15 mouse cellular contexts compared by ENCODE assay signal in genomic region chr10:98660747-98661146, GRCm38 (mm10).
DNase-seq lines count a peak whose midpoint lies in the region; ATAC-seq lines count a peak whose summit lies in the region.
"Had no signal": no experiment of that assay in that cellular context is flagged by ENCODE, and none has a peak within 500 bp of the region (broad histone marks: within the 10 kb centered on the region; RNA-seq: fewer than 3 reads in every experiment).

No protein-coding gene starts in this region.

- H3K4me3 ChIP-seq in heart, embryonic 11.5 days (ENCODE audit: low read depth, low read length), result no peak overlapping the region
- H3K4me3 ChIP-seq in heart, embryonic 14.5 days (ENCODE audit: control insufficient read depth in 1 of 2, insufficient read depth in 1 of 2, low read depth in 1 of 2, low read length in 2 of 2), result no peak overlapping the region
- no peak overlapping the region for H3K4me3 ChIP-seq in stomach, embryonic 16.5 days (replicated peaks; ENCODE audit: low read length)
- no peak overlapping the region for H3K4me3 ChIP-seq in neural tube, embryonic 15.5 days (replicated peaks)
- H3K4me3 ChIP-seq: heart, embryonic 15.5 days; midbrain, embryonic 13.5 days had no signal

- H3K27me3 ChIP-seq in heart, embryonic 11.5 days (ENCODE audit: control insufficient read depth, insufficient read depth, low read length), result no peaks in the 10 kb centered on the region
- no peaks in the 10 kb centered on the region for H3K27me3 ChIP-seq in heart, embryonic 14.5 days (ENCODE audit: control insufficient read depth, insufficient read depth, low read length)
- no peaks in the 10 kb centered on the region for H3K27me3 ChIP-seq in stomach, embryonic 16.5 days (ENCODE audit: control insufficient read depth, insufficient read depth, low read length)
- H3K27me3 ChIP-seq in neural tube, embryonic 15.5 days (replicated peaks), result no peaks in the 10 kb centered on the region
- H3K27me3 ChIP-seq: heart, embryonic 15.5 days; midbrain, embryonic 13.5 days had no signal

- H3K9ac ChIP-seq in heart, embryonic 11.5 days (ENCODE audit: low read depth, low read length), result no peak overlapping the region
- H3K9ac ChIP-seq in heart, embryonic 14.5 days (ENCODE audit: low read length), result no peak overlapping the region
- H3K9ac ChIP-seq in stomach, embryonic 16.5 days (ENCODE audit: low read length), result no peak overlapping the region
- no peak overlapping the region for H3K9ac ChIP-seq in neural tube, embryonic 15.5 days (replicated peaks)
- H3K9ac ChIP-seq: heart, embryonic 15.5 days; midbrain, embryonic 13.5 days had no signal

- no peaks in the 10 kb centered on the region for H3K4me1 ChIP-seq in heart, embryonic 11.5 days (ENCODE audit: control insufficient read depth, insufficient read depth, low read length)
- H3K4me1 ChIP-seq in heart, embryonic 14.5 days (ENCODE audit: control insufficient read depth in 2 of 2, insufficient read depth in 2 of 2, low read length in 2 of 2), result no peaks in the 10 kb centered on the region
- H3K4me1 ChIP-seq in stomach, embryonic 16.5 days (ENCODE audit: control insufficient read depth, insufficient read depth, low read length), result peaks cover 5% of the 10 kb centered on the region; the same call in 1 of the 2 replicates
- no peaks in the 10 kb centered on the region for H3K4me1 ChIP-seq in neural tube, embryonic 15.5 days
- H3K4me1 ChIP-seq: midbrain, embryonic 13.5 days had no signal

- DNase-seq in heart, adult 8-10 months (ENCODE audit: low spot score), result peak; percentile 68
- peak; percentile 11 for DNase-seq in ovary, postnatal 14 days (ENCODE audit: low spot score)
- no peak for DNase-seq in ovary, postnatal 10 days (ENCODE audit: low spot score)
- DNase-seq in spleen, postnatal 10 days (ENCODE audit: low spot score in 2 of 2), result no peak
- DNase-seq: cerebellum, adult 18-20 months; kidney, postnatal 25 days; thymus, postnatal 25 days had no signal

- H3K36me3 ChIP-seq in heart, embryonic 11.5 days (ENCODE audit: control insufficient read depth, insufficient read depth, low read length), result no peaks in the 10 kb centered on the region
- no peaks in the 10 kb centered on the region for H3K36me3 ChIP-seq in heart, embryonic 14.5 days (ENCODE audit: control insufficient read depth, insufficient read depth, low read length)
- H3K36me3 ChIP-seq in stomach, embryonic 16.5 days (ENCODE audit: control insufficient read depth, insufficient read depth, low read length), result no peaks in the 10 kb centered on the region
- no peaks in the 10 kb centered on the region for H3K36me3 ChIP-seq in neural tube, embryonic 15.5 days
- H3K36me3 ChIP-seq: heart, embryonic 15.5 days; midbrain, embryonic 13.5 days had no signal

- no peaks in the 10 kb centered on the region for H3K9me3 ChIP-seq in heart, embryonic 11.5 days (replicated peaks; ENCODE audit: control insufficient read depth, low read length)
- no peaks in the 10 kb centered on the region for H3K9me3 ChIP-seq in heart, embryonic 14.5 days (ENCODE audit: control insufficient read depth, low read length)
- no peaks in the 10 kb centered on the region for H3K9me3 ChIP-seq in stomach, embryonic 16.5 days (replicated peaks; ENCODE audit: control insufficient read depth, low read length)
- no peaks in the 10 kb centered on the region for H3K9me3 ChIP-seq in neural tube, embryonic 15.5 days (replicated peaks)
- H3K9me3 ChIP-seq: heart, embryonic 15.5 days; midbrain, embryonic 13.5 days had no signal

- H3K27ac ChIP-seq in heart, embryonic 11.5 days (ENCODE audit: low read depth, low read length), result no peak overlapping the region
- no peak overlapping the region for H3K27ac ChIP-seq in heart, embryonic 14.5 days (replicated peaks in 1 of 2; ENCODE audit: control insufficient read depth in 1 of 2, insufficient read depth in 1 of 2, low read depth in 2 of 2, low read length in 2 of 2)
- H3K27ac ChIP-seq in stomach, embryonic 16.5 days (ENCODE audit: low read length), result no peak overlapping the region
- no peak overlapping the region for H3K27ac ChIP-seq in neural tube, embryonic 15.5 days (replicated peaks)
- H3K27ac ChIP-seq: heart, embryonic 15.5 days; midbrain, embryonic 13.5 days had no signal

- WGBS in heart, embryonic 11.5 days (ENCODE audit: insufficient replicate concordance), result 33% methylated on average over 1 of the region's 1 CpGs
- whole genome bisulfite sequencing in heart, embryonic 14.5 days, result 45% methylated on average over 1 of the region's 1 CpGs
- WGBS in stomach, embryonic 16.5 days, result 26% methylated on average over 1 of the region's 1 CpGs
- WGBS in neural tube, embryonic 15.5 days, result 75% methylated on average over 1 of the region's 1 CpGs

- no peak for ATAC-seq in heart, embryonic 11.5 days (replicated peaks; ENCODE audit: insufficient number of reproducible peaks, low FRiP score, low TSS enrichment)
- 0 out of 2 replicates have a peak, but pooled peaks have one; percentile 17 for ATAC-seq in heart, embryonic 14.5 days (ENCODE audit: insufficient number of reproducible peaks, insufficient read depth, low FRiP score, low read depth)
- ATAC-seq in stomach, embryonic 16.5 days (ENCODE audit: insufficient read depth, low FRiP score), result peak; percentile 53; the same call in 1 of the 2 replicates
- ATAC-seq in neural tube, embryonic 15.5 days (ENCODE audit: low FRiP score), result no peak
- ATAC-seq: CD4-positive, CD25-positive, alpha-beta regulatory T cell, adult 4 months; midbrain, embryonic 13.5 days had no signal

- H3K4me2 ChIP-seq in heart, embryonic 11.5 days, result no peak overlapping the region
- H3K4me2 ChIP-seq in heart, embryonic 14.5 days (ENCODE audit: low read length), result no peak overlapping the region
- no peak overlapping the region for H3K4me2 ChIP-seq in stomach, embryonic 16.5 days (ENCODE audit: low read depth, low read length)
- no peak overlapping the region for H3K4me2 ChIP-seq in neural tube, embryonic 15.5 days
- H3K4me2 ChIP-seq: heart, embryonic 15.5 days; liver, embryonic 11.5 days; midbrain, embryonic 13.5 days had no signal

Comparison
In these comparisons a context has a peak if more than half of its experiments do, and no peak if none do; other contexts are left out.
1. DNase-seq: peak in heart, adult 8-10 months (single experiment) and ovary, postnatal 14 days (single experiment); none in ovary, postnatal 10 days (single experiment) and spleen, postnatal 10 days (0 of 2).
2. ATAC-seq: peak in heart, embryonic 14.5 days (single experiment) and stomach, embryonic 16.5 days (single experiment); none in heart, embryonic 11.5 days (single experiment) and neural tube, embryonic 15.5 days (single experiment).